Mouse (Mus musculus): ENCODE results near the gene Tmx2.

- TF ChIP-seq CTCF (IDR thresholded peaks at IDR 0.05; ENCODE audit: low read depth, low read length): no peak
- TF ChIP-seq POLR2A (IDR thresholded peaks at IDR 0.05; ENCODE audit: extremely low read depth, insufficient read depth, low read length): no peak
These were observed 20.1 kb downstream of the Tmx2 start, which contains the start of gene Btbd18 for GRCm38 (mm10) chr2:84658806-84659205.
